Mouse (Mus musculus): ENCODE results near the gene Cd248. TPM values are rescaled to one million over a fixed set of nuclear protein-coding genes. Genes with fewer than 3 reads are reported as not detected.

Gene Cd248
- total RNA-seq (2014; rRNA removed) (11.8 and 20.8 TPM in 2 replicates), polyA plus RNA-seq (2015; fragmentation: Nextera tagmentation; extraction: Ambion mirVana) (16.3 and 18.1 TPM in 2 replicates)

- Histone ChIP-seq H3K4me3 (ENCODE audit: low read depth, low read length) (peak within 1 kb of the TSS; percentile 38), H3K27ac (ENCODE audit: low read depth, low read length) (no peak within 1 kb of the TSS), H3K9ac (peak within 1 kb of the TSS; percentile 55), H3K36me3 (ENCODE audit: insufficient read depth) (no peaks in the 10 kb centered on the region), H3K4me1 (ENCODE audit: insufficient read depth) (peaks cover 17% of the 10 kb centered on the region), H3K27me3 (ENCODE audit: insufficient read depth, low read length) (no peaks in the 10 kb centered on the region), H3K9me3 (ENCODE audit: low read length) (no peaks in the 10 kb centered on the region), H3K4me2 (ENCODE audit: low read depth) (peak within 1 kb of the TSS; percentile 86)
- WGBS = 3% methylated on average over 49 of the region's 56 CpGs
- TF ChIP-seq CTCF (IDR thresholded peaks at IDR 0.05; ENCODE audit: low read depth) = no peak
- DNase-seq (peak; percentile 60), ATAC-seq (peak; percentile 32)
These were observed at the start of gene Cd248 for GRCm38 (mm10) chr19:5067867-5068569. TSS of gene Cd248 (plus strand) at chr19:5068078.

GRCm38 (mm10) chr19:5018191-5018590 is 49.7 kb upstream of the Cd248 start:
- DNase-seq = no peak
- no peak overlapping the region for H3K27ac ChIP-seq (ENCODE audit: low read depth, low read length)
- no peaks in the 10 kb centered on the region for H3K36me3 ChIP-seq (ENCODE audit: insufficient read depth)
- no peak overlapping the region for H3K4me2 ChIP-seq (ENCODE audit: low read depth)
- no peaks in the 10 kb centered on the region for H3K4me1 ChIP-seq (ENCODE audit: insufficient read depth)
- H3K4me3 ChIP-seq (ENCODE audit: low read depth, low read length) = no peak overlapping the region
- ATAC-seq = no peak
- TF ChIP-seq CTCF (IDR thresholded peaks at IDR 0.05; ENCODE audit: low read depth) = no peak
- 87% methylated on average over 3 of the region's 3 CpGs for WGBS
- no peaks in the 10 kb centered on the region for H3K27me3 ChIP-seq (ENCODE audit: insufficient read depth, low read length)
- no peaks in the 10 kb centered on the region for H3K9me3 ChIP-seq (ENCODE audit: low read length)
- H3K9ac ChIP-seq = no peak overlapping the region

- 67% methylated on average over 2 of the region's 2 CpGs for WGBS
- H3K9ac ChIP-seq = no peak overlapping the region
- no peak for DNase-seq
These were observed 46.5 kb upstream of the Cd248 start for GRCm38 (mm10) chr19:5021416-5021815.

GRCm38 (mm10) chr19:5023621-5024479 is 44.0 kb upstream of the Cd248 start, which contains the start of gene Slc29a2:
TSS of gene Slc29a2 (plus strand) at chr19:5023860.
- H3K4me2 ChIP-seq (ENCODE audit: low read depth) = peak within 1 kb of the TSS; percentile 77
- TF ChIP-seq CTCF (IDR thresholded peaks at IDR 0.05; ENCODE audit: low read depth) = no peak
- H3K4me1 ChIP-seq (ENCODE audit: insufficient read depth) = no peaks in the 10 kb centered on the region
- no peaks in the 10 kb centered on the region for H3K9me3 ChIP-seq (ENCODE audit: low read length)
- WGBS = under 1% methylated on average over 62 of the region's 62 CpGs
- H3K4me3 ChIP-seq (ENCODE audit: low read depth, low read length) = peak within 1 kb of the TSS; percentile 85
- ATAC-seq (peak; percentile 95), DNase-seq (peak; percentile 93)
- H3K27me3 ChIP-seq (ENCODE audit: insufficient read depth, low read length) = no peaks in the 10 kb centered on the region
- H3K36me3 ChIP-seq (ENCODE audit: insufficient read depth) = peaks cover 10% of the 10 kb centered on the region
- peak within 1 kb of the TSS; percentile 91 for H3K27ac ChIP-seq (ENCODE audit: low read depth, low read length)
- peak within 1 kb of the TSS; percentile 97 for H3K9ac ChIP-seq

More at GRCm38 (mm10) chr19:5021416-5021815, 46.5 kb upstream of the Cd248 start:
- H3K4me2 ChIP-seq (ENCODE audit: low read depth) = no peak overlapping the region
- ATAC-seq = no peak
- no peak for TF ChIP-seq CTCF (IDR thresholded peaks at IDR 0.05; ENCODE audit: low read depth)
- no peaks in the 10 kb centered on the region for H3K36me3 ChIP-seq (ENCODE audit: insufficient read depth)
- no peaks in the 10 kb centered on the region for H3K4me1 ChIP-seq (ENCODE audit: insufficient read depth)
- no peak overlapping the region for H3K4me3 ChIP-seq (ENCODE audit: low read depth, low read length)
- H3K27ac ChIP-seq (ENCODE audit: low read depth, low read length) = no peak overlapping the region
- no peaks in the 10 kb centered on the region for H3K27me3 ChIP-seq (ENCODE audit: insufficient read depth, low read length)
- no peaks in the 10 kb centered on the region for H3K9me3 ChIP-seq (ENCODE audit: low read length)

GRCm38 (mm10) chr19:5026111-5026510 is 41.8 kb upstream of the Cd248 start:
- H3K4me3 ChIP-seq (ENCODE audit: low read depth, low read length) = no peak overlapping the region
- no peak overlapping the region for H3K27ac ChIP-seq (ENCODE audit: low read depth, low read length)
- no peak for DNase-seq
- H3K4me2 ChIP-seq (ENCODE audit: low read depth) = no peak overlapping the region
- no peaks in the 10 kb centered on the region for H3K9me3 ChIP-seq (ENCODE audit: low read length)
- TF ChIP-seq CTCF (IDR thresholded peaks at IDR 0.05; ENCODE audit: low read depth) = no peak
- H3K27me3 ChIP-seq (ENCODE audit: insufficient read depth, low read length) = no peaks in the 10 kb centered on the region
- peaks cover 31% of the 10 kb centered on the region for H3K36me3 ChIP-seq (ENCODE audit: insufficient read depth)
- no peak for ATAC-seq
- no peaks in the 10 kb centered on the region for H3K4me1 ChIP-seq (ENCODE audit: insufficient read depth)
- 92% methylated on average over 8 of the region's 8 CpGs for WGBS
- no peak overlapping the region for H3K9ac ChIP-seq

- Histone ChIP-seq H3K9ac (no peak overlapping the region), H3K9me3 (ENCODE audit: low read length) (no peaks in the 10 kb centered on the region), H3K4me1 (ENCODE audit: insufficient read depth) (no peaks in the 10 kb centered on the region), H3K27ac (ENCODE audit: low read depth, low read length) (no peak overlapping the region), H3K4me2 (ENCODE audit: low read depth) (no peak overlapping the region), H3K4me3 (ENCODE audit: low read depth, low read length) (no peak overlapping the region), H3K36me3 (ENCODE audit: insufficient read depth) (peaks cover 41% of the 10 kb centered on the region), H3K27me3 (ENCODE audit: insufficient read depth, low read length) (no peaks in the 10 kb centered on the region)
- TF ChIP-seq CTCF (IDR thresholded peaks at IDR 0.05; ENCODE audit: low read depth) = no peak
- WGBS = 85% methylated on average over 3 of the region's 3 CpGs
- no peak for ATAC-seq
- DNase-seq = no peak
These were observed 35.2 kb upstream of the Cd248 start for GRCm38 (mm10) chr19:5032686-5033085.

- H3K27me3 ChIP-seq (ENCODE audit: insufficient read depth, low read length) = no peaks in the 10 kb centered on the region
- WGBS = 79% methylated on average over 4 of the region's 4 CpGs
- no peaks in the 10 kb centered on the region for H3K9me3 ChIP-seq (ENCODE audit: low read length)
- DNase-seq (no peak), ATAC-seq (no peak)
- H3K4me1 ChIP-seq (ENCODE audit: insufficient read depth) = 0 out of 2 replicates have a peak, but pooled peaks cover 11% of the 10 kb centered on the region
- H3K4me2 ChIP-seq (ENCODE audit: low read depth) = no peak overlapping the region
- no peak overlapping the region for H3K9ac ChIP-seq
- no peak overlapping the region for H3K4me3 ChIP-seq (ENCODE audit: low read depth, low read length)
- no peak overlapping the region for H3K27ac ChIP-seq (ENCODE audit: low read depth, low read length)
- H3K36me3 ChIP-seq (ENCODE audit: insufficient read depth) = peaks cover 5% of the 10 kb centered on the region
- no peak for TF ChIP-seq CTCF (IDR thresholded peaks at IDR 0.05; ENCODE audit: low read depth)
These were observed 31.3 kb upstream of the Cd248 start for GRCm38 (mm10) chr19:5036577-5036976.

Data from forebrain, postnatal 0 days (tissue).